Mouse (Mus musculus): ENCODE measurements around the gene Tcf7l1. TPM values are rescaled to one million over a fixed set of nuclear protein-coding genes. Genes with fewer than 3 reads are reported as not detected.
A peak's percentile ranks its signal among the peaks of the same experiment; 100 is the strongest.

Tcf7l1 gene
- polyA plus RNA-seq, 1 experiment from 2014 or later: 7.2 TPM

DNA sequence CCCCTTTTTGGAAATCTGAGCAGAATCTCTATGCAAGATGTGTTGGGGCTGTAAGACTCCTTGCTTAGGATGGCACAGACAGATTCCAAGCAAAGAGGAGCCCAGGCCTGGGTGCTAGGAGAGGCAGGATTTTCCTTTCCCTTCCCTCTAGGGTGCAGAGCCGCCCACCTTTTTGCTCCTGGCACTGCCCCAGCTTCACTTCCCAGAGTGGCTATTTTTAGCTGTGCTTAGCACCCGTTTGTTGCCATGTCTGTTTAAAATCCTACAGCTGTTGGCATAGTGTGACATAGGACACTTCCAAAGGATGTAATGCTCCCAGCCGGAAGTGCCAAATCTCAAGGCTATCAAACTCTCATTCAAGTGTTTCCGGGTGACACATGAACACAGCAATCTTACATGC, 74.3 kb downstream of the Tcf7l1 start:
- H3K9me3 ChIP-seq: no peaks in the 10 kb centered on the region
- peaks cover 34% of the 10 kb centered on the region for H3K4me1 ChIP-seq (replicated peaks)
- no peak overlapping the region for H3K9ac ChIP-seq
- H3K27ac ChIP-seq (replicated peaks): 0 out of 2 replicates have a peak overlapping the region, but pooled peaks have one; percentile 6
- ATAC-seq (ENCODE audit: low FRiP score, low read depth): no peak
- H3K27me3 ChIP-seq: no peaks in the 10 kb centered on the region
- WGBS: 47% methylated on average over 4 of the region's 4 CpGs
- no peaks in the 10 kb centered on the region for H3K36me3 ChIP-seq
- H3K4me2 ChIP-seq: no peak overlapping the region
- H3K4me3 ChIP-seq: no peak overlapping the region

- H3K27me3 ChIP-seq: no peaks in the 10 kb centered on the region
- H3K4me1 ChIP-seq (replicated peaks): peaks cover 34% of the 10 kb centered on the region
- H3K9me3 ChIP-seq: no peaks in the 10 kb centered on the region
- H3K4me3 ChIP-seq: no peak overlapping the region
- WGBS: 35% methylated on average over 9 of the region's 9 CpGs
- no peak overlapping the region for H3K4me2 ChIP-seq
- H3K9ac ChIP-seq: no peak overlapping the region
- no peak for ATAC-seq (ENCODE audit: low FRiP score, low read depth)
- no peaks in the 10 kb centered on the region for H3K36me3 ChIP-seq
- 0 out of 2 replicates have a peak overlapping the region, but pooled peaks have one; percentile 6 for H3K27ac ChIP-seq (replicated peaks)
These were observed 74.8 kb downstream of the Tcf7l1 start for GRCm38 (mm10) chr6:72714250-72714649.

DNA sequence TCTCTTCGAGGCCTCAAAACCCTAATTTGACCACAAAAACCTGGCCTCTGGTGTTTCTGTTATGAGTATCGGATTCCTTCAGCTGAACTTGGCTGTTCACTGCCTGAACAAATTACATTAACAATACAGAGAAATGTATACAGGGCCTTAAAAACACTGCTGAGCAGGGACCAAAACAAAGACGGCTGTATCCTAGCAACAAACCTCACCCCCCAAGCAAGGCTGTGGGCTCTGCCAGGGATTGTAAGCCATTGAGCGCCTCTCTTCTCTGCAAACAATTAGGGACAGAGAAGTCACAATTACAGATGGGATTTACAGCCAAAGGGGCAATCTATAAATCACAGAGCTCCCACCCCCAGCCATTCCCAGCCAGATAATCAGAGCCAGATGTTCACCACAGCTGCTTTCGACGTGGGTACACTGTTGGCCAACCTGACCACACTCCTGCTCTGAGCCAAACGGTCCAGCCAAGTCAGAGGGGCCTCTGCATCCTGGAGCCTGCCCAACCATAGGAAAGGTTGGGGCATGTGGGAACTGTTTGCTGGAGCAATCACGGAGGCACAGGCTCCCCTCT, 77.5 kb downstream of the Tcf7l1 start:
- H3K9me3 ChIP-seq: no peaks in the 10 kb centered on the region
- H3K27me3 ChIP-seq: no peaks in the 10 kb centered on the region; the same call in 1 of the 2 replicates
- peak overlapping the region; percentile 71 for H3K27ac ChIP-seq (replicated peaks)
- peak; percentile 92 for ATAC-seq (ENCODE audit: low FRiP score, low read depth)
- no peak overlapping the region for H3K4me2 ChIP-seq
- no peak overlapping the region for H3K9ac ChIP-seq
- no peaks in the 10 kb centered on the region for H3K36me3 ChIP-seq
- H3K4me3 ChIP-seq: no peak overlapping the region
- peaks cover 34% of the 10 kb centered on the region for H3K4me1 ChIP-seq (replicated peaks)
- WGBS: 4% methylated on average over 8 of the region's 8 CpGs

DNA sequence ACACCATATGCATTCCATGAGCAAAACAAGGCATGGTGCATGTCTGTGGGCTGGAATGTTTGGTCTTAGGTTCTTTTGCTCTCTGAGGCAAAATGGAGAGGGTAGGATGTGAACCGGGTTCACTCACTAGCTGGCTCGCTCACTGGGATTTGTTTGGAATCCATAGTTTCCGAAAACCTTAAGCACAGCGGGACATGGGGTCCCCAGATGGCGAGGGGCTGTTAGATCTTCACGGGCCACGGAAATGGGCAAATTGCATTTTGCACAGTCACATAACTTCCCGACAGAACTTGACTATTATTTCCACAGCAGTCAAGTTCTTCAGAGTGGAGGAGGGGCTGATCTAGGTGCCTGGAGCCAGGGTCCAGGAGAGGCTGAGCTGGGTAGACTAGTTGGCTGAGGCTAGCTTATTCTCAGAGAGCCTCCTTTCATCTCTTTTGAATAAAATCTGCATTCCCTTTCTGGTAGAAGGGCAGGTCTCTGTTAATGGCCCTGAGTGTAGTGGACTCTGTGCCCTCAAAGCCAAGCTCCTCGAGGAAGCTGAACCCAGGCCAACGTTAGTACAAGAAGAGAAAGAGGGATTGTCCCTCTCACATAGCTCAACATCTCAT, 78.1 kb downstream of the Tcf7l1 start:
- Histone ChIP-seq H3K9ac (no peak overlapping the region), H3K4me1 (replicated peaks) (peaks cover 34% of the 10 kb centered on the region), H3K4me3 (no peak overlapping the region), H3K36me3 (no peaks in the 10 kb centered on the region), H3K27me3 (no peaks in the 10 kb centered on the region; the same call in 1 of the 2 replicates), H3K27ac (replicated peaks) (peak overlapping the region; percentile 71), H3K9me3 (no peaks in the 10 kb centered on the region), H3K4me2 (no peak overlapping the region)
- WGBS: 35% methylated on average over 10 of the region's 10 CpGs
- ATAC-seq (ENCODE audit: low FRiP score, low read depth): peak; percentile 73

DNA sequence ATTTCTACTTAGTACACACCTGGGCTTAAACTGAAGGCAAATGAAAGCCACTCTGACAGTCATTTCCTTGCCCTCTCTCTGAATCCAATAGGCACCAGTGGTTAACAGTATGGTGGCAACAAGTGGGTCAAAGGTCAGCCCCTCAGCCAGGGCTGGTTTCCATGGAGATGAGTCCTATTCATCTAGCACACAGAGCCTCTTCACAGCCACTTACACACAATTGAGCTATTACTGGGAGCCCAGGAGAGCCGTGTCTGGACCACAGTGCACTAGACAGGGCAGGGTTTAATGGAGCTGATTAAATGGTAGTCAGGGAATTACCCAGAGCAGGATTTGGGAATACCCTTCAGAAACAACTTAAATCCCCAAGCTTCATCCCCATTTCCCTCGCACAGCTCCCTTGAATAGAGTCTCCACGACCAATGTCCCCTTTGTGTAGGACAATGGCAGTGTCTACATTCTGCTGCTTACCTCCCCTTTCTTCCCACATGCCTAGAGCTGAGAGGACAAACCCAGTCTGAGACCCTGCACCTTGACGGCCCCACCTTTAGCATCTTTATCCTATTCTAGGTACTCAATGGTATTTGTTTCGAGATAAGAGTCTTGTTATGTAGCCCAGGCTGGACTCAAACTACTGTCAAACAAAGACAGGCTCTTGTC, 89.5 kb downstream of the Tcf7l1 start:
- H3K9me3 ChIP-seq: no peaks in the 10 kb centered on the region
- H3K4me3 ChIP-seq: no peak overlapping the region
- 26% methylated on average over 5 of the region's 5 CpGs for WGBS
- peaks cover 13% of the 10 kb centered on the region for H3K4me1 ChIP-seq (replicated peaks)
- no peak overlapping the region for H3K9ac ChIP-seq
- H3K27ac ChIP-seq (replicated peaks): no peak overlapping the region
- peak; percentile 61 for ATAC-seq (ENCODE audit: low FRiP score, low read depth)
- no peaks in the 10 kb centered on the region for H3K27me3 ChIP-seq
- H3K4me2 ChIP-seq: no peak overlapping the region
- H3K36me3 ChIP-seq: no peaks in the 10 kb centered on the region

- Histone ChIP-seq H3K4me3 (no peak overlapping the region), H3K9me3 (no peaks in the 10 kb centered on the region), H3K36me3 (no peaks in the 10 kb centered on the region), H3K27ac (replicated peaks) (no peak overlapping the region), H3K9ac (no peak overlapping the region), H3K27me3 (no peaks in the 10 kb centered on the region), H3K4me1 (replicated peaks) (peaks cover 13% of the 10 kb centered on the region), H3K4me2 (no peak overlapping the region)
- 92% methylated on average over 5 of the region's 5 CpGs for WGBS
- ATAC-seq (ENCODE audit: low FRiP score, low read depth): no peak
These were observed 90.5 kb downstream of the Tcf7l1 start for GRCm38 (mm10) chr6:72698559-72698958.

DNA sequence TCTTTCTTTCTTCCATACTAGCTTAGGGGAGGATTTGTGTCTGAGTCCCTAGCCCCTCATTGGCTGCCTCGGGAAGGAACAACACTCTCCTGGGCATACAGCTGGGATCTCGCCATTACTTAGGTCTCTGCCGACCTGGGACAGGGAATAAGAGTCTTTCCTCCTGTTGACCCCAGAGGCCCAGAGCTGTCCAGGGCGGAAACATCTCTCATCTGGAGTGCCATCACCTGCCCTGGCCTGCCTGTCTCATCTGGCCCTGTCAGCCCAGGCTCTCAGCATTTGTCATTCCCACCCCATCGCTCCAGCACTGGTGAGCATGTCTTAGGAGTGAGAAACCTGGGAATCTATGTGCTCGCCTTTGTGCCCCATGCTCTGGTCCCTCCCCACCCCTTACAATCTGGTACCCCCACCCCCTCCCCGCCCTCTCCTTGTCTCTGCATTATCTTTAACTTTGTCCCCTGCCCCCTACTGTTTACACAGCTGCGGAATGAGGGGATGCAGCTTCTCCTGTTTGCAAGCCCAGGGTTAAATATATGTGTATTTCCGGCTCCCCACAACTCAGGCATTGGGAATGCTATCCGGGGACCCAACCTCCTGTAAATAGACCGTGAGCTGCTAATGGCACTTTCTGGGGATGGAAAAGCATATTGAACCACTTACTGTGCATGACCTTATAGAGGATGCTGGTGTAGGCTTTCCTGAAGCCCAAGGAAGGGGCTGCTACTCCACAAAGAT, 92.3 kb downstream of the Tcf7l1 start:
- Histone ChIP-seq H3K4me1 (replicated peaks) (peaks cover 13% of the 10 kb centered on the region), H3K27ac (replicated peaks) (no peak overlapping the region), H3K27me3 (no peaks in the 10 kb centered on the region), H3K4me2 (no peak overlapping the region), H3K9me3 (no peaks in the 10 kb centered on the region), H3K4me3 (no peak overlapping the region), H3K36me3 (no peaks in the 10 kb centered on the region), H3K9ac (no peak overlapping the region)
- ATAC-seq (ENCODE audit: low FRiP score, low read depth): no peak
- WGBS: 37% methylated on average over 11 of the region's 11 CpGs

DNA sequence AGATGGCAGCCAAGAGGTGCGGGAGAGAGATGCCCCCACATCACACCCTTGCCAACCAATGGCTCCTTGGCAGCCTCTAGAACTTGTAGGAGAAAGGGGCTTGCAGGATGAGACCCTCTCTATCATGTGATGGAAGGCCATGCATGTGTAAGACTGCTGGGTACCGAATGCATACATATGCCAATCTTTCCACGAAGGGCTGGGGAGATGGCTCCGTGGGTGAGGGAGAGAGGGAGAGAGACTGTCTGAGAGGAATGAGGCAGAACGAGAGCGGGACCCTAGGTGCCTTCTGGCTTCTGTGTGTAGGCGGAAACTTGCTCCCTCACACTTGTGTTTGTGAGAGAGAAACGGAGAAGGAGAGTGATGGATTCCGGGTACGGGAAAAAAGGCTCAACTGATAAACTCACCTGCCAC, 94.3 kb downstream of the Tcf7l1 start:
- Histone ChIP-seq H3K4me3 (no peak overlapping the region), H3K4me2 (no peak overlapping the region), H3K9ac (no peak overlapping the region), H3K36me3 (no peaks in the 10 kb centered on the region), H3K9me3 (no peaks in the 10 kb centered on the region), H3K4me1 (replicated peaks) (peaks cover 18% of the 10 kb centered on the region), H3K27me3 (no peaks in the 10 kb centered on the region), H3K27ac (replicated peaks) (no peak overlapping the region)
- WGBS: 69% methylated on average over 10 of the region's 10 CpGs
- ATAC-seq (ENCODE audit: low FRiP score, low read depth): no peak

DNA sequence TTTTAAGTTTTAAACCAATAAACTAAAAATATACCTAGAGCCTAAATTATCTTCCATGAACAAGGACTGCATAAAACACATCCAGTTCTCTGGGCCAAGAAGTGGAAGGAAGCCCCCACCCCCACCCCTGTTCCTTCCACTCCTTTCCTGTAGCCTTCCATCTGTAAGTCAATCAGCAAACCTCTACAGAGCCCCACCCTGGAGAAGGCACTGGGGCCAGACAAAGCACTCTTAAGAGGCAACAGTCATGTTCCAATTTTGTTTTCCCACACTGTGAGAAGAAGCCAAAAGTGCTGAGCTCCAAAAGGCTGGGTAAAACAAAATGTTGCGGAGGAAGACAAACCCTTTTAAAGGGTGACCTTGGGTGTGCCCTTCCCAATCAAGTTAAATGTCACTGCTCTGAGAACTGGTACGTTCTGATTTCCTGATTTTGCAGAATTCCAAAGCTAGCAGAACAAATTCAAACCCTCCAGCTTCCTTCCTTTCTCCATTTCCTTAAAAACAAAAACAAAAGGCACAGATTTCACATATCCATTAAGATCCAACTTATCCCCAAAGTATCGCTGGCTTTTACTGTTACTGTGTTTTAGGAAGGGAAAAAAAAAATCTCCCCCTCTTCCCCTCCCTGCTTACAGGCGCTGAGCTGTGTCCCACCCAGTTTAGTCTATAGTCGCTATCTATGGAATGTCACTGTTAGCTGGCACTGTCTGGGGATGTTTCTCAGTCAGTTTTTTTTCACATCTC, 94.8 kb downstream of the Tcf7l1 start:
- Histone ChIP-seq H3K4me3 (no peak overlapping the region), H3K27ac (replicated peaks) (no peak overlapping the region), H3K4me1 (replicated peaks) (0 out of 2 replicates have a peak, but pooled peaks cover 12% of the 10 kb centered on the region), H3K9me3 (no peaks in the 10 kb centered on the region), H3K27me3 (no peaks in the 10 kb centered on the region), H3K9ac (no peak overlapping the region), H3K4me2 (no peak overlapping the region), H3K36me3 (no peaks in the 10 kb centered on the region)
- whole genome bisulfite sequencing: 63% methylated on average over 5 of the region's 5 CpGs
- no peak for ATAC-seq (ENCODE audit: low FRiP score, low read depth)

GRCm38 (mm10) chr6:72692469-72692868, 96.6 kb downstream of the Tcf7l1 start:
- WGBS: 86% methylated on average over 6 of the region's 6 CpGs
- H3K27ac ChIP-seq (replicated peaks): no peak overlapping the region
- H3K4me3 ChIP-seq: no peak overlapping the region
- H3K4me1 ChIP-seq (replicated peaks): 0 out of 2 replicates have a peak, but pooled peaks cover 12% of the 10 kb centered on the region
- H3K27me3 ChIP-seq: no peaks in the 10 kb centered on the region
- no peaks in the 10 kb centered on the region for H3K9me3 ChIP-seq
- no peak overlapping the region for H3K9ac ChIP-seq
- H3K36me3 ChIP-seq: no peaks in the 10 kb centered on the region
- no peak overlapping the region for H3K4me2 ChIP-seq
- no peak for ATAC-seq (ENCODE audit: low FRiP score, low read depth)

- no peak overlapping the region for H3K27ac ChIP-seq (replicated peaks)
- ATAC-seq (ENCODE audit: low FRiP score, low read depth): no peak
- no peaks in the 10 kb centered on the region for H3K27me3 ChIP-seq
- 87% methylated on average over 9 of the region's 9 CpGs for WGBS
- H3K9me3 ChIP-seq: no peaks in the 10 kb centered on the region
- no peaks in the 10 kb centered on the region for H3K36me3 ChIP-seq
- H3K9ac ChIP-seq: no peak overlapping the region
- H3K4me3 ChIP-seq: no peak overlapping the region
- 0 out of 2 replicates have a peak, but pooled peaks cover 6% of the 10 kb centered on the region for H3K4me1 ChIP-seq (replicated peaks)
- no peak overlapping the region for H3K4me2 ChIP-seq
These were observed 97.5 kb downstream of the Tcf7l1 start for GRCm38 (mm10) chr6:72691549-72691948.
